Mouse (Mus musculus) erythroid progenitor cell, adult 5-6 weeks (primary cell): ENCODE results near the gene Pfas. TPM values are rescaled to one million over a fixed set of nuclear protein-coding genes. Genes with fewer than 3 reads are reported as not detected.

Source experiments
- ATAC-seq: replicated peaks from 2 replicates; pipeline ENCODE4 v1.8.0; 2016; ENCODE audit warnings: moderate number of reproducible peaks, mild to moderate bottlenecking, moderate TSS enrichment, inconsistent platforms; ENCODE audit not compliant: poor library complexity, low FRiP score, severe bottlenecking
- total RNA-seq, 2 experiments: library from RNA; stranded (forward) in 1 of 2; stranded (reverse) in 1 of 2; fragments of 150-400 nt in 1 of 2; fragments of 186-747, 209-891 nt in 1 of 2; gene quantifications; 2 replicates each; pipeline versions ENCODE4 v1.2.3 to v1.2.4; 2015 to 2017; ENCODE audit warnings: low replicate concordance in 2 of 2

Pfas gene
- total RNA-seq (2015; ENCODE audit: low replicate concordance) = 11.7 and 15.1 TPM in 2 replicates
- 16.1 and 23.4 TPM in 2 replicates for total RNA-seq (2017; ENCODE audit: low replicate concordance)

DNA sequence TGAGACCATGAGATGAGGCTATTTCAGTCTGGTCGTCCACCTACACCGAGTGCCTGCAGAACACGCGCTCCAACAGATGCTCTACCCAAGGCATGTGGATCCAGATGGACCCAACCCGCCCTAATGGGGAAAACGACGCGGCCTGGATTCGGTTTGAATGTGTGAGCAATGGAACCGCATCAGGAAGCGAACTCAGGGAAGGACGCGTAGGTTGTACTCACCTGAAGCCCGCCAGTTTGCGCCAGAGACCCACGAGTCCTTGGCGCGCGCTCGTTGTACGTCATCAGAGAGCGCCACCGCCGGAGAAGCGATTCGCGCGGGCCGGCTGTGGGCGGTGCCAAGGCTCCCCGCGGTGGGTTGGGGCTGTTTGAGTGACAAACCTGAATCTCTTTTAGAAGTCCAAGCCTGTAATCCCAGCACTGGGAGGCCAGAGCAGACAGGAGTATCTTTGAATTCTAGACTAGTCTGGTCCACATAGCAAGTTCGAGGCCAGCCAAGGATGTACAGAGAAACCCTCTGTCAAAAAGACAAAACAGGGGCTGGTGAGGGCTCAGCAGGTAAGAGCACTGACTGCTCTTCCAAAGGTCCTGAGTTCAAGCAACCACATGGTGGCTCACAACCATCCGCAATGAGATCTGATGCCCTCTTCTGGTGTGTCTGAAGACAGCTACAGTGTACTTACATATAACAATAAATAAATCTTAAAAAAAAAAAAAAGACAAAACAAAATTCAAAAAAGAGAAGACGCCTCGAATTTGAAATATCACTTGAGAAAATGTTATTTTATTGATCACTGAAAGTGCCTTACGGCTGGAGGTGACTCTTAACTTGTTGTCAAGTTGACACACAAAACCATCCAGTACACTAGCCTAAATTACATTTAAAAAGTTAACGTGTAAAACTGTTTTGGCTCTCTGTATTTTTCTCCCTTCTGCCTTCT, at the start of gene Pfas:
TSS of gene Pfas (minus strand) at position 279 of the 940 bp plus-strand sequence.
- ATAC-seq = peak; percentile 77

DNA sequence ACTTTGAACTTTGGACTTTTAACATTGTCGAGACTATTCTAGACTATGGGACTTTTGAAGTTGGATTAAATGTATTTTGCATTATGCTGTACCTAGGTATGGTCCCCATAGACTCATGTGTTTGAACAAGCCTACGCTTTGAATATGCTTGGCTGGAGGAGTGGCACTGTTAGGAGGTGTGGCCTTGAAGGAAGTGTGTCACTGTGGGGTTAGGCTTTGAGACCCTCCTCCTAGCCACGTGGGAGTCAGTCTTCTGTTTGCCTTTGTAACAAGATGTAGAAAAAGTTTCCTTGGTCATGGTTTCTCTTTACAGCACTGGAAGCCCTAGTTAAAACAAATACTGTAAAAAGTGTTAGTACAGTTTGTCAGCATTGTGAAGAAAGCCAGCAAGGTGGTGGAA, 45.6 kb upstream of the Pfas start:
- ATAC-seq = no peak

- ATAC-seq = no peak
Measured at GRCm38 (mm10) chr11:69052824-69053421, 44.7 kb upstream of the Pfas start.

DNA sequence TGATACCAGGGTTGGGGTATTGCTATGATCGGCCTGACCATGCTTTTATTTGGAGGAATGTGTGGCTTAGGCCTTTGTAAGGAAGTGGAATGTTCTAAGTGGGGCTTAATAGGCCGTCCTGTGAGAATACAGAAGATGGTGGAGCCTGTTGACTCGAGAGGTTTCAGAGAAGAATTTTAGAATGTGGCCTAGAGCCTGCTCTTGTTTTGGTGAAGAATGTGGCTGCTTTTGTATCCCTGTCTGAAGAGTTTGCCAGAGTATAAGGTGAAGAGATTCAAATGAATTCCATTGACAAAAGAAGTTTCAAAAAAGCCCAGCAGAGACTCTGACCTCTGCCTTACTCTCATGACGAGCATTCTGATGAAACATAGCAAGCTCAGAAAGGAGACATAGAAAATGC, 43.5 kb upstream of the Pfas start:
- no peak for ATAC-seq

DNA sequence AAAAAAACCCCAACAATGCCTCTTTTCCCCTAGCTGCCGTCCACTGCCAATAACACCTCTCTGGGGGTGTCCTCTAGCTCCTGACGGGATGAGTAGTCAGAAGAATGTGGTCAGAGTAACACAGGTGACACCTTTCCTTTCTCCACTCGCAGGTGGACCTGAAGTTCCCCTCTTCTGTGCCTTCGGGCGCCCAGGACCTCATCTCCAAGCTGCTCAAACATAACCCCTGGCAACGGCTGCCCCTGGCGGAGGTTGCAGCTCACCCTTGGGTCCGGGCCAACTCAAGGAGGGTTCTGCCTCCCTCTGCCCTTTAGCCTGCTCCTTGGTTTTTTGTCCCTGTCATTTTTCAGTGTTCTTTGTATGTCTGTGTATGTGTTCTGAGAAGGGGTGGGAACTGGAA, 42.5 kb upstream of the Pfas start:
- ATAC-seq = no peak

- no peak for ATAC-seq
Measured at GRCm38 (mm10) chr11:69048151-69048550, 39.9 kb upstream of the Pfas start.

DNA sequence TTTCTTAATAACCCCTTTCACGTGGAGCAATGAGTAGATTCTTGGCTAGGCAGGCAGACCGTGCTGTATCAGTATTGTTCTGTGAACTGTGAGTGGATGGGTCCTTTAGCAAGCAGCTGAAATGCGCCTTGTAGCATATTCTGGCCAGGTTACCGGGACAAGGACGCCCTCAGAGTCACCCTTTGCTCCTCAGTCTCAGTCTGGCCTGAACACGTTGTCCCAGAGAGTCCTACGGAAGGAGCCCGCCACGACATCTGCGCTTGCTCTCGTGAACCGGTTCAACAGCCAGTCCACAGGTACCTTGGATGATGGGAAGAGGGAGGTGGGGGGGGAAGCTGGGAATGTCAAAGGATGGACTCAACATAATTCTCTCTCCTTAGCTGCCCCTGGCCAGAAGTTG, 39.3 kb upstream of the Pfas start:
- ATAC-seq = no peak

GRCm38 (mm10) chr11:69046395-69046774, 38.1 kb upstream of the Pfas start:
- peak; percentile 23 for ATAC-seq

DNA sequence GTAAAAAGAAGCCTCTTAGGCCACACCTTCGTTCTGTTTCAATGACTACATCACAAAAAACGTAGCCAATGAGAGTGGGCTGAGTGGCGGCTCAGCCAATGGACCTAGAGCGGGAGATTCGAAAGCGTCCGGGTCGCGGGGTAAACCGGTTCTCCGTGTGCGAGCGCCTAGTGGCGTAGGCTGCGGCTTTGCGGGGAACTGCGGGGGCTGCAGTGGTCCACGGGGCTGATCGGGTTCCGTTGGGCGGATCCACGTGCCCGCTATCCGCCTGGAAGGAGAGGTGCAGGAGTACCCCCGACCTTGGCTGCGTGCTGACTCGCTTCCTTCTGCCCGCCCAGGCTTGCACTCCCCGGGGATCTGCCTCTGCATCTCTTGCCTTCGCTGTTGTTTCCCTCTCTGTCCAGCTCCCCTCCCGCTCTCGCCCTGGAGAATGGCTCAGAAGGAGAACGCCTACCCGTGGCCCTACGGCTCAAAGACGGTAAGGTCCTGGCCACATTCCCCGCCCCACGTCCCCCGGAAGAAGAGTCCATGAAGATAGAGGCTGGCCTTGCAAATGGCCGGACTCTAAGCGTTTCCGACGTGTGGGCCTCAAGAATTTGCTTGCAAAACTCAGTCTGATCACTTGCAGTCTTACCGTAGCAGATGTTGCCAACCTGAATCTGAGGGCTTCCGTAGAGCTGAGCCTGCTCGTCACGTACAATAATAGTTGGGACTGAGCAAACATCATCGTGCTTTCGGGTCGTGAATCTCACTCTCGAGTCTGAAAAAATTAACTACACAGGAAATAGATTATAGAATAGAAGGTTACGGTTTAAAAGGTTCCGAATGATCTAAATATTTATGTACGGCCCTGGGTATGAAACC, 37.5 kb upstream of the Pfas start, which contains the start of gene Aurkb:
TSS of gene Aurkb (plus strand) at position 117 of the 864 bp plus-strand sequence.
- peak; percentile 84 for ATAC-seq

GRCm38 (mm10) chr11:69038173-69038572, 29.9 kb upstream of the Pfas start:
- no peak for ATAC-seq

GRCm38 (mm10) chr11:69037231-69038061, 29.2 kb upstream of the Pfas start:
- peak; percentile 15 for ATAC-seq

GRCm38 (mm10) chr11:69036486-69037230, 28.4 kb upstream of the Pfas start:
- ATAC-seq = 0 out of 2 replicates have a peak, but pooled peaks have one; percentile 16

- peak; percentile 71 for ATAC-seq
Measured at GRCm38 (mm10) chr11:69035849-69036248, 27.6 kb upstream of the Pfas start.

GRCm38 (mm10) chr11:69035411-69035810, 27.2 kb upstream of the Pfas start:
- no peak for ATAC-seq

DNA sequence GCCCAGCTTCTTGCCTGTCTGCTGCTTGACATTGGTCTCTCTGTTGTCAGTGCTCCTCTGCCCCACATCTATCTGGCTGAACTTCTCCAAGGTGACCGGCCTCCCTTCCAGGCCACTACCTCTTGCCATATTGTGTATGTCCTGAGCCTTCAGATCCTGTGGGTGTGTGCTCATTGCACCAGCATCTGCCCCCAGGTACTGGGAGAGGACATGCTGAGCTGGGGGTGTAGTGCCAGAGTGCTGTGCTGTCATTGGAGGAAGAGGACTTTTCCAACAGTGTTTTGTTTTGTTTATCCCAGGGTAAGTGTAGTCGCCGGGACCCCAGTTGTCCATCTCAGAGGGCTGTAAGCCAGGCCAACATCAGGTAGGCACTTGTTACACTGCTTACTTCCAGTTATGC, 26.3 kb upstream of the Pfas start:
- ATAC-seq = no peak

DNA sequence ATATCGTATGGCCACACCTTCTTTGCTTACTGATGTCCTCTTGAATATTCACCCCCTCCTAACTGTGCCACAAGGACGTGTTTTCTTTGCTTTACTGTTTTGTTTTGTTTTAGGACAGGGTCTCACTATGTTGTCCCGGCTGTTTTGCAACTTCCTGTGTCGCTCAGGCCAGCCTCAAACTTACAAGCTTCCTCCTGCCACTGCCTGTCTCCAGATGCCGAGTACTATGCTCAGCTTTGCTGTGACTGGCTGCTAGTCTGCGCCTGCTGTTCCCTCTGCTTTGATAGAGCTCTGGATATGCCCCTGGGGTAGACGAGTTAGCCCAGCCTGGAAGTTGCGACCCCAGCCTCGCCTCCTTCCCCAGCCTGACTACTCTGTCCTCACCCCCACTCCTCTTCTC, 25.3 kb upstream of the Pfas start:
- ATAC-seq = no peak

GRCm38 (mm10) chr11:69028805-69029204, 20.5 kb upstream of the Pfas start:
- peak; percentile 72 for ATAC-seq

DNA sequence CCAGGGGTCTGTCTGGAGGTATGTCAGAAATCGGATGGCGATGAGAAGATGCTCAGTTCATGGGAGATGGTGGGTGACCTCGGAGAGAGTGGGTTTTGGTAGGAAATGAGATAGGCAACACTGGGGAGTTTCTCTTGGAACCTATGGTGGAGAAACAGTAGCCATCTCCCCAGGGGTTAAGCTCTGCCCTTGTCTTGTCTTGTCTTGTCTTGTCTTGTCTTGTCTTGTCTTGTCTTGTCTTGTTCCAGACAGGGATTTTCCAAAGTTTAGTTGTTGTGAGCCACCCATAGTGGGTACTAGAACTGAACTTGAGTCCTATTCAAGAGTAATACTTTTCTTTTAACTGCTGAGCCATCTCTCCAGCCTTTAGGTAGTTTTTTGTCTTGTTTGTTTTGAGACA, 18.3 kb upstream of the Pfas start:
- no peak for ATAC-seq

- ATAC-seq = no peak
Measured at GRCm38 (mm10) chr11:69020691-69021090, 12.4 kb upstream of the Pfas start.
